Mouse (Mus musculus): ENCODE data around the gene Ubxn11.

The Ubxn11 gene

DNA sequence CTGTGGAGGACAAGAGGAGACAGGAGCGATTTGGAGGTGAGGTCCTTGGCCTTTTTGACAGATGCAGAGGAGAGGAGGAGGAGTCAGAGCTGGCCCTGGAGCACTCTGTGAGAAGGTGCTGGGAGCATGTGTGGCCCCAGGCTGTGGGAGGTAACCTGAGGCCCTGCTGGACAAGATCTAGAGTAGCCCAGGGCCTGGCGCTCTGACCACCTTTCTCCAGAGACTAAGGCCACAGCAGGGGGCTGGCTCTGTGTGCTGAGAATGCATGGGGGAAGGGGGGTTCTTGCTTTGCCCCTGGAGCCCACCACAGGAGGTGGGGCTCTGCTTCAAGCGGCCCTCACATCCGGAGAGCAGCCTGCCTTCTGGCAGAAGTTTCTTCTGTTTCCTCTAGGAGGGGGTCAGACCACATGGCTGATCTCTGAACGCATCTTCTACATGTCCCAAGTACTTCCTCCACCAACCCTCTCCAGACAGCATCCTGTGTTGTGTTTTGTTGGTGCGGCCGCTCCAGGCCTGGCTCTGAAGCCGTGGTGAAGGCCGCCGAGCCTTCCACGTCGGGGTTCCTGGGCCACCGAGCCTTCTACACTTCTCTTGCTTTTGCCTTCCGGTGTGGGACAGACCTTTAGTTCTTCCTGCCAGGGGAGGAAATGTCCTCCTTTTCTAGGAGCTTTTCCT, 15.9 kb downstream of the Ubxn11 start:
- DNase-seq (ENCODE audit: low read depth), result no peak

DNA sequence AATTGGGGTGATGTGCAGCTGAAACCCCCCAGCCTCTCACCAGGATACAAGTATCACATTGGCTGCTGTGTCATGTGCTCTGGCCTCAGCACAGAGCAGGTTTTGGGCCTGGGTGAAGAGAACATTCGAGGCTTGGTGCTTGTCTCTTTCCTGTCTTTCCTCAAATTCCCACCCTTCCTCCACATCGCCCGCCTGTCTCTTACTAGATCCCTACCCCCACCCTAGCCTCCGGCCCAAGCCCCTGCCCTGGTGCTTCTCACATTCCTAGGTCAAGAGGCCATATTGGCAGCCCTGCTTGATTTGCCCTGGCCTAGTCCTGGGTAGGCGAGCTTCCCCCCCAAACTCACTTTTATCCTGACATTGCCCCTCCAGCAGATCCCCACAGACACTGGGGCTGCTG, 16.7 kb downstream of the Ubxn11 start:
- DNase-seq (ENCODE audit: low read depth), result no peak

DNA sequence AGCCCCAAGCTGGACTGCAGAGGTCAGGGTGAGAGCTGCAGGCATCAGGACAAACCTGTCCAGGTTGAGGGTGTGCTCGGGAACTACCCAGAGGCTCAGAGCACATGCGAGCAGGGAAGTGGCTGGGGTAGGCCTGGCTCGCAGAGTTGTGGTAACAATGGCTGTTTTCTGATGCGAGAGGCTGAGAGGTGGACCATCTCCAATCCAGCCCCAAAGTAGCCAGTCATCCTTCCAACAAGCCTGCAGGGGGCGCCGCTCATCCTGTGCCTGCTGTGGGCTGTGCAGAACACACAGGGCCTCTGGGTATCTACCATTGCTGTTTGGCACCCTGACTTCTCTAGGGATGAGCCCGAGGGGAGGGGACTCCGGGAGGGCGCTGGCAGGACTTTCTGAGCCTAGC, 17.3 kb downstream of the Ubxn11 start:
- peak; percentile 48 for DNase-seq (ENCODE audit: low read depth)

DNA sequence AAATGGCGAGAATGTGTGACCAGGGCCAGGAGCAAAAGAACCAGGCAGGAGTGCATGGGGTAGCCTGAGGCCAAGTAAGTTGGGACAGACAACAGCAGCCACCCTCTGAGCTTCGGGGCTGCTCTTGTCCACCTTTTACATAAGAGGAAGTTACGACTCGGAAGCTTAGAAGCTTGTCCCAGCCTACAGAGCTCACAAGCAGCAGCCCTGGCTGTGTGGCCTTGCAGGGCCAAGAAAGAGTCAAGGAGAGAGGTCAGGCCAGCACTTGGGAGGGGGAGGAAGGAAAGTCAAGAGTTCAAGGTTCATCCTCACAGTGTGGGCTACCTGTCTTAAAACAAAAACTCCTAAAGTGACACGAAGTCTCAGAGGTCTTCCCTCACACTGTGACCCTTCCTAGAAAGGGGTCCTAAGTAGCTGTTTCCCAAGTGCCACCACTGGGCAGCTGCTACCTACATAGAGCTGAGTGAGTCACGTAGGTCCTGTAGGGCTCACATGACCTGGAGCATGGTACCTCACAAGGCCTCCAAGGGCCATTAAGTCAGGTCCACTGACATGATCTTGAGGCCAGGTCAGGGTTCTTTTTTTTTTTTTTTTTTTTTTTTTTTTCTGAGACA, 17.9 kb downstream of the Ubxn11 start:
- no peak for DNase-seq (ENCODE audit: low read depth)

DNA sequence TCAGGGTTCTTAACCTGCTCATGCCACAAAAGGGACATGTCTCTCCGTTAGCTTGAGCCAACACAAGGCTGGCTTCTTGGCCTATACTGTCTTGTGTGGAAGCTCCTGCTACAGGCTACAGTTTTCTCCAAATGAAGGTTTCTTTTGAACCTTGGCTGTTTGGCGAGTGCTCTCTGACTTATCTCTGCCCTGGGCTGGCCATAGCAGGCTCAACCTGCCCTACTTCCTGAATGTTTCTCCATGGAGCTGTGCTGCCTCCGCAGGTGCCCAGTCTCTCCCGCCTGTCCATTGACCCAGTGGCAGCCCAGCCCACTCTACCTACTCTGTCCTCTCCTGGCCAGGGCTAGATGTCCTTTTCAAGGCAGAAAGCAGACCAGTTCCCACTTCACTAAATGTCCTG, 18.5 kb downstream of the Ubxn11 start:
- no peak for DNase-seq (ENCODE audit: low read depth)

DNA sequence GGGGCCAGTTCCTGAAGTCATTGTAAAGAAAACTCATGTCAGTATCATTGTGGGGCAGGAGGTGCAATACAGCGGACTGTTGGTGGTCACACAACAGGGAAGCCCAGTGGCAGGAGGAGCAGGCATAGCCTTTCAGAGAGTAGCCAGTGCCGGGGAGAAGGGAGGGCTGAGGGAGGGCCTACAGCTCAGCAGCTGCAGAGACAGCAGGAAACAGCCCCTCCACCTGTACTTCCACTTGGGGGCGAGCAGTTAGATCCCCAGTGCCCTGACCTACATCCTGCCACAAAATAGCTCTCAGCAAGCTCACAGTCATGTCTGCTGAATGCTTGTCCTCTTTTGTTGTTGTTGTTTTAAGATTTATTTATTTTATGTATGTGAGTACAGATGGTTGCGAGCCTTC, 19.2 kb downstream of the Ubxn11 start:
- no peak for DNase-seq (ENCODE audit: low read depth)

DNA sequence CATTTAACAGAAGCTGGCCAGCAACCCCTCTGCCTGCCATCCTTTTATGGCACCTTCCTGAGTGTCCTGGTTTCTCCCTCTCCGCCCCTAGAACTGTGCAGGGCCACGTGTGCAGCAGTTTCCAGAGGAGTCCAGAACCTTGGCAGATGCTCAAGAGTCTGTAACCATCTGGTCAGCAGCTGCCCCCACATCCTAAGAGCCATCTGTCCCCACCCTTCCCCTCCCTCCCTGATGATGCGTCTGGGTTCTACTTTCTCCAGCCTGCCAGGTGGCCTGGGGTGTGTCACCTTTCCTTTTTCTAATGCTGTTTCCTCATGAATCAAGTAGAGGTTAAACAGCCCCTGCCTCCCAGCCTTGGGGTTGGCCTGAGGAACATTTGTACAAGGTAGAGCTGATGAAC, 19.9 kb downstream of the Ubxn11 start:
- no peak for DNase-seq (ENCODE audit: low read depth)

DNA sequence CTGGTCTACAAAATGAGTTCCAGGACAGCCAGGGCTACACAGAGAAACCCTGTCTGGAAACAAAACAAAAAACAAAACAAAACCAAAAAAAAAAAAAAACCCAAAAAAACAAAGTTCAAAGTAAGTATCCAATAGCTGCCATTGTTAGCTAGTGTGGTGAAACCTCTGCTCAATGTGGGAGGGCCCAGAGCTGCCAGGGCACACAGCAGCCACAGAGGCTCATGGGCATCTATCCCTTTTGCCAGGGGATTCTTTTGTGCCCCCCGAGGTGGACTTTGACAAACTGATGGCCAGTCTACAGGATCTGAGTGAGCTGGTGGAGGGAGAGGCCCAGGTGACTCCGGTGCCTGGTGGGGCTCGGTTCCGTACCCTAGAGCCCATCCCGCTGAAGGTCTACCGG, 20.8 kb downstream of the Ubxn11 start:
- no peak for DNase-seq (ENCODE audit: low read depth)

DNA sequence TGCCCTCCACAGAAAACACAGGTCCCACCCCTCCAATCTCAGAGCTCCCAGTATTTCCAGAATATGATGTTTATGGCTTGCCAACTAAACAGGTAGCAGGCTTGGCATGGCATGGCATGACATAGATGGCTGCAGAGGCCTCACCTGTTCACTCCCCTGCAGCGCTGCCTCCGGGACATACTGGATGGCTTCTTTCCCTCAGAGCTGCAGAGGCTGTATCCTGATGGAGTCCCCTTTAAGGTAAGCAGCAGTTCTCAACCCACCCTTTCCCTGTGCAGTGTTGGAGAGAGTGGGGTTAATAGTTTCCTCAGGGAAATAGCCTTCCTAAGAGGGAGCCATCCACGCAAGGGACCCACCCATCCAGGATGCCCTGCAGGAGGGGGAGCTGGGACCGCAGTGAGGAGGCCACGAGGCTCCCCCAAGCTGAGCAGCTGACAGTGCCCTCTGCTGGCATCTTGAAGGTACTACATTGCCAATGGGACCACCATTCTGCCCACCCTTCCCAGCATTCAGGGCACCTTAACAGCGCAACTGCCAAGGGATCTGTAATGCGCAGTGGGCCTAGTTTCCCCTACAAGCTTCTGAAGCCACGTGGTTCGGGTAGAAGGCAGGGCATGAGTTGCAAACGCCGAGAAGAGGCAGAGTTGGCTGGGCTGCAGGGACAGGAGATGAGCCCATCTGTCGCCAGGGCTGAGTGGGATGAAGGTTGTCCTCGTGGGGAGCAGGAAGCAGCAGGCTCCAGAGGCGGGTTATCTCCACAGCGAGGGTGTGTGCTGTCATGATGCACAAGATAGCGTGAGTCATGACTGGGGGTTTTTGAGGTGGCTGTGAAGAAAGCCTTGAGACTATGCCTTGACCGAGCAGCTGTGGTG, 21.5 kb downstream of the Ubxn11 start:
- DNase-seq (ENCODE audit: low read depth), result peak; percentile 61

DNA sequence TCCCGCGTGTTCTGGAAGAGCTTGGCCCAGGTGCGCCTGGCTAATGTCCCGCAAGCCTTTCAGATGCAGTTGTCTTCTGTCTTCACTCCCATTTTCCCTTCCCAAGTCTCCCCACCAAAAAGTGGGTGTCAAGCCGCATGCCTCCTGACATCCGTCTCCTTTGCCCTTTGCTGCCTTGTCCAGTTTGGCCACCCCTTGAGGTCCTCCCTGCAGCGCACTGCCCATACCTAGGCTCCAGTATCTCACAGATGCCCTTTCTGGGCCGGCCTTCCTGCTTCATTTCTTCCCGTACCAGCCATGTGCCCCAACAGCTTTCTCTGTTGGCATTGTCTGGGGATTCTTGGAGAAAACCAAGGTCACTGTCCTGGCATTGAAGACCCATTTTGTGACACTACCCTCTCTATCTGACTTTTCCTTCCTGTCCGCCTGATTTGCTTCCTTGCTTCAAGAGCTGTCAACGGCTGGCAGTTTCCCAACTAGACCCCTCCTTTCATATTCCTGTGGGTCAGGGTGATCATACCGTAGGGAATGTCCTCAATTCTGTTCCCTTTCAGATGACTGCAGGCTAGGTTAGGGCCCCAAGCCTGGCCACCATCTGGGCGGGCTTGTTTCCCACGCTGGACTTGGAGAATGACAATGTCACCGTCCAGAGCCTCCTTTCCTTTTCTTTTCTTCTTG, 23.2 kb downstream of the Ubxn11 start:
- no peak for DNase-seq (ENCODE audit: low read depth)

DNA sequence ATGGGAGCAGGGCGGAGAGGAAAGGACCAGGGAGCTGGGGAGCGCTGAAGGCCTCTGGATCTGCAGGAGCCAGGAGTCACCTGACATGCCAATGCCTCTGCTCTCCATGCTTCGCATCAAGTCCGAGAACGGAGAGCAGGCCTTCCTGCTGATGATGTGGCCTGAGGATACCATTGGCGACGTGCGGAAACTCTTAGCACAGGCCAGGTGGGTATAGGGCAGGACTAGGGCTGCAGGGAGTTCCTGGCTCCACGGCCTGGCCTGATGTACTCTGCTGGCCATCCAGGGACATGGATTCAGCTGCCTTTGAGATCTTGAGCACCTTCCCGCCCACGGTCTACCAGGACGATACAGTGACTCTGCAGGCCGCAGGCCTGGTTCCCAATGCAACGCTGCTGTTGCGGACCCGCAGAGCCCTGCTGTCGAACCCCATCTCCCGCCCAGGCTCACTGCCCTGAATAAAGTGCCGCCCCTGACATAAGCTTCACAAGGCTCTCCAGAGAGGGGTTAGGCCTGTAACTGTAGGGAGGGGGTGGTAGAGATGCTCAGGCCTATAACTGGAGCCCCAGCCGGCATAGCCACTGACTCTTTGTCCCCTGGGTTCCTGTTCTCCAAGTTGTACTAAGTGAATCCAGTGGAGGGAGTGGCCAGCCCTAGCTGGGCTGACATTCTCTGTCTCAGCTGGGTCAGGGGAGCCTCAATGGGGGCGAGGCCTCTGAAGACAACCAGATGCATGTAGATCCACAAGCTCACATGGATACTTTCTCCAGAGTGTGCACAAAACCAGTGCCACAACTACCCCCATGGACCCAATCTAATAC, 24.1 kb downstream of the Ubxn11 start:
- no peak for DNase-seq (ENCODE audit: low read depth)

DNA sequence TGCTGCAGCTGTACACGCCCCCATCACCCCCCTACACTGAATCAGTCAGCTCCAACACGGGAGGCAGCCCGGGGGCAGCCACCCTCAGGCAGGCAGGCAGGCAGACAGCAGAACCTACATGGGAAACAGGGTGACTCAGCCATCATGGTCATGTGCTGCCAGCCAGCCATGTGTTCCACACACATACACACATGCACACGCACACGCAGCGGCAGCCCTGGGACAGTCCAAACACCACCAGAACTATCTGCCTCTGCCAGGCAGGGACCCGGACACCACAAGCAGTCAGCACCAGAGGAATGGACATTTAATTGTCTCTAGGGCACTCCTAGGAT, 24.7 kb downstream of the Ubxn11 start:
- DNase-seq (ENCODE audit: low read depth), result no peak

DNA sequence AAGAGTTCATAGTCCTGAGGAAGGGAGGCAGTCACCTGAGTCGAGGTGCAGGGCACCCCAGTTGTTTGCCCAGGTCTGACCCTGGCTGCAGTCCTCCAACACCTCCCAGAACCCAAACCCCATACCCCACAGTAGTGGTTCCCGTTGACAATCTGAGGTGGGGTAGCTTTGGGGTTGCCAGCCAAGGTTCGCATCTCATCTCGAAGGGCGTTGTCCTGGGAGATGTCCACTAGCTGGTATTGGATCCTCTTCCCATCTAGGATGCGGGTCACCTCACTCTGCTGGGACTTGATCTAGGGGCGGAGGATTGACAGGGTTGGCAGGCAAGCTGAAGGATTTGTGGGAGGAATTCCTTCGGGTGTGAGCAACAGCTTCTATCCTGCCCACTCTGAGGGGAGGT, 25.4 kb downstream of the Ubxn11 start:
- DNase-seq (ENCODE audit: low read depth), result no peak

DNA sequence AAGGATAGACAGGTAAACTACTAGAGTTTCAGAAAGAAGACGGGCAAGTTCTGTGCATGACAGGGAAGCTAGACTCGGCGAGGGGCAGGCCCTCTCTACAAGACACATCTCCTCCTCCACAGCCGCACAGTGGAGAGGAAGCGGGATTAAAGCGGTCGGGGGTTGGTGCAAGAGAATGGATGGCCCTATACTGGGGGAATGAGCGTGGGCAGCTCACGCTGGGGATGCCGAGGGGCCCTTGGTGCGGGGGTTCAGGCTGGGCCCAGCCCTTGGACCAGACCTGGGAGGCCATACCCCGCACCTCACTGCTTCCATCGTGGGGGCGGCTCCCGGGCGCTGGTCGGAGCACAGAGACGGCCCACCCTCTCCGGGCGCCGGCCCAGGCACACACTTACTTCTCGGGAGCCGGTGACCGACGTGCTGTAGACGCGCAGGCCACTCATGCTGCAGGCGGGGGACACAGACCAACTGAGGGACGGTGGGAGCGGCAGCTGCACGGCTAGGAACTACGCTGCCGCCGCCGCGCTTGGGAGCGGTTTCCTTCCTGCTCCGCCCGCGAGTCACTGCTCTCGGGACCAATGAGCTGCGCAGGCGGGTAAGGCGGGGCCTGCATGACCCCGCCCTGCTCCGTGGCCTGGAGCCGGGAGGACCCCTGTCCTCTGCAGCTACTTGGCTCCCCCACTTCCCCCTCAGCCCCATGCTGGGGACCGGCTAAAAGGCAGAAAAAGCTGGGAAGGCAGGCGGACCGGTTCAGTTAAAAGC, 26.0 kb downstream of the Ubxn11 start, which contains the start of gene Sh3bgrl3:
Gene Sh3bgrl3 (minus strand): TSS at position 569 of the 762 bp plus-strand sequence.
- DNase-seq (ENCODE audit: low read depth), result peak; percentile 76

DNA sequence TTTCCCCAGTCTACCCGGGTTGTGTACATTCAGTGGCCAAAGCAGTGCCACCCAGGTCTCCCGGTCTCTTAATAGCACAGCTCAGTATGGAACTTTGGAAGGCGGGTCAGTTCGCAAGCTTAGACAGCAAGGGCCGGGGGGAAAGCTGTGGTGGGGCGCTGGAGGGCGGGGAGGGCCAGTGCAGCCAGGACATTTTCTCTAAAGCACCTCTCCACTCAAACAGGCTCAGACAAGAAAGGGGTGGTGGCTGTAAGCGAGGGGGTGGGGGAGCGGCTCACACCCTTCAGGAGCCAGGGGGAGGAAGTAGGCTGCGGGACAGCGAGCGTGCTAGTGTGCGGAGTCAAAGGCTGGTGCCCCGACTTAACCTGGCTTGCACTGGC, 26.6 kb downstream of the Ubxn11 start:
- no peak for DNase-seq (ENCODE audit: low read depth)

DNA sequence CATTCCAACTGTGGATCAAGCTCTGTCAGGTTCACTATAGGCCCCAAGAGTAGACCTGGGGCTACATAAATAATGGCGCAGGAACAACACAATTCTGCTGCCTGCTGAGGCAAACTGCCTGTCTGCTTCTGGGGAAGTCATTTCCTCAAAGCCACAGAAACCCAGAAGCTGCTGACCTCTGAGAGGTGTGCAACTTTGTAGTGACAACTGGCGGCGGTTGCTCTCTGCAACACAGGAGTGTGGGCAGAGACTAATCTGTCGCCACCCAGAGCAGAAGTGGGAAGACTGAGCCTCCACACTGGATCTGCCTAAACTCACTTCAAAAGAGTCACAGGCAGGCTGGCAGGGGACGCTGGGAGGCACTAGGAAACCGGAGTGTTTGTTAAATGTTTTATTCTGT, 27.1 kb downstream of the Ubxn11 start:
- DNase-seq (ENCODE audit: low read depth), result no peak

DNA sequence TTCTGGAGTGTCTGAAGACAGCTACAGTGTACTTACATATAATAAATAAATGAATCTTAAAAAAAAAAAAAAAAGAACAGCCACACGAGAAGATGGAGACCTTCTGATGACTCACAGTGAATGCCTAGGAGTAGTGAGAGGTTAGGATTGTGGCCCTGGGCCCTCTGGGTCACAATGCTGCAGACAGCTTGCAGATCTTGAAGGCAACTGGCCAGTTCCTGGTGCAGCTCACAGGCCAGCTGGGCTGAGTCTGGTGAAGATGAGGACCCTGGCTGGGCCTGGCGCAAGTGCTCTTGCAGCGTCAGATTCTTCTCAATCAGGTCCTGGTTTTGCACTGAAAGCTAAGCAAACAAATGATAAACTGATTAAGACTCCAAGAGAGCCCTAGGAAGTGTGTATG, 29.7 kb downstream of the Ubxn11 start:
- no peak for DNase-seq (ENCODE audit: low read depth)

DNA sequence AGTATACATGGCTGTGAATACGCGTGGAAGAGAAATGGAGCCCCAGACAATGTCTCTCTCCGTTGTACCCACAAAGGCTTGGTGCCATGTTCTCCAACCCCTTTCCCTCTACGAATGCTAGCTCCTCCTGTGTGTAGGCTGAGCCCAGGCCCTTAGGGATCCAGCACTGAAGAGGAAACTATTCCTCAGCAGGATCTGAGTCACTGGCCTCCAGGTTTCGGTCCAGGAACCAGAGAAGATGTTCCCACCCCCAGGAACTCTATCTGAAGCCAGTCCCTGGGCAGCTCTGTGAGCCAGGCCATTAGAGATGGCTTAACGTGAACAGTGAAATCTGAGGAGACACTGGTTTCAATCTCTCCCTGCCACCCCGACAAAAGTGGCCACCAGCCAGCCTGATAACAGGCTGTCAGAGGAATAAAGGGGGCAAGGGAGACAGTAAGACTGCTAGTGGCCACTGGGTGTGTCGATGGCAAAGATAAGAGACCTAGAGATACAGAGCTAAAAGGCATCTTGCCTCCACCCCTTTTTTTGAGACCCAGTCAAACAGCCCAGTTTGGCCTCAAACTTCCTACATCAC, 30.2 kb downstream of the Ubxn11 start:
- DNase-seq (ENCODE audit: low read depth), result no peak

DNA sequence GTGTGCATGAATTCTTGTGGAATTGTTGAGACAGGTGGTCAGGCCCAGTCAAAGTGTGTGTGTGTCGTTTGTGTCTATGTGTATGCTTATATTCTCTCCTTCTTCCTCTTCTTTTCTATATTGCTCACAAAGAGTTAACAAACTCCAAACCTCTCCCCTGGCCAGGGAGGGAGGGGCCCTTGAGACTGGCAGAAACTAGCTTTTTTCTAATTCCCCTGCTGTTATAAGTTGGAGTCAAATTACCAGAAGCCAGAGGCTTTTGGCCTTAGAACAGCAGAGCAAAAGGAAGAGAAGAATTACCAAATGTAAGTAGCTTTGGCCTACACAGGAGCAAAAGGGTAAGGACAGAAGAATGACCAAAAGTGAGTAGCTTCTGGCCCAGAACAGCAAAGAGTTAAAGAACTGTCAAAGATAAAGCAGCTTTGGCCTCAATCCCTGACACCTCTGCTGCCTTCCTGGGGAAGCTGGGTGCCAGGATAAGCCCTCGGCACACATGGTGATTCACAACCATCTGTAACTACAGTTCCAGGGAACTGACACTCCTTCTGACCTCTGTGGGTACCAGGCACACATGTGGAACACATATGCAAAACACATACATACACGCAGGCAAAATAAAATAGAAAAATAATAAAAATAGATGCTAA, 34.0 kb downstream of the Ubxn11 start:
- no peak for DNase-seq (ENCODE audit: low read depth)

DNA sequence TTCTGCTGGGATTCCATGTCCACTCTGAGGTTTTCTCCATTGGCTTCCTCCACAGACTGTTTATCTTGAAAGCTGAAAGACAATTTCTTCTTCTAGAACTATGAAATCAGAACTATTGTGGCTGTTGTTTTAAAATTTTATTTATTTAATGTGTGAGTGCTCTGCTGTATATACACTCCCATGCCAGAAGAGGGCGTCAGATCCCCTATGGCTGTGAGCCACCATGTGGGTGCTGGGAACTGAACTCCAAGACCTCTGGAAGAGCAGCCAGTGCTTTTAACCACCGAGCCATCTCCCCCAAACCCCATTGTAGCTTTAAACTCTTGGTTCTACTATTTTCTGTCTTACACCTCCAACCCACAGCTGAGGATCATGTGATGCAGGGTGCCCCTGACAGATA, 36.5 kb downstream of the Ubxn11 start:
- DNase-seq (ENCODE audit: low read depth), result peak; percentile 28
